Mouse (Mus musculus): ENCODE measurements at regions not wholly inside any gene's neighbourhood (a gene's known extent, or its start where the extent isn't known, plus 50 kb on each side); places are given as distances from the start of the nearest gene placed in this dataset.
A peak's percentile ranks its signal among the peaks of the same experiment; 100 is the strongest.

- Histone ChIP-seq H3K4me3 (no peak overlapping the region), H3K27ac (replicated peaks) (no peak overlapping the region), H3K27me3 (ENCODE audit: low read depth, poor library complexity, severe bottlenecking) (peaks cover 79% of the 10 kb centered on the region), H3K4me1 (peaks cover 23% of the 10 kb centered on the region), H3K36me3 (no peaks in the 10 kb centered on the region), H3K9me3 (replicated peaks) (no peaks in the 10 kb centered on the region)
- WGBS, result 82% methylated on average over 9 of the region's 9 CpGs
- DNase-seq (ENCODE audit: low spot score), result no peak
Observed at GRCm38 (mm10) chr4:148723208-148723607, 80.1 kb downstream of the Gm572 start.

- WGBS, result 2% methylated on average over 39 of the region's 39 CpGs
- Histone ChIP-seq H3K9me3 (replicated peaks) (no peaks in the 10 kb centered on the region), H3K27me3 (ENCODE audit: low read depth, poor library complexity, severe bottlenecking) (peaks cover 82% of the 10 kb centered on the region), H3K4me3 (peak overlapping the region; percentile 53), H3K27ac (replicated peaks) (peak overlapping the region; percentile 69), H3K36me3 (no peaks in the 10 kb centered on the region), H3K4me1 (peaks cover 23% of the 10 kb centered on the region)
- peak; percentile 40 for DNase-seq (ENCODE audit: low spot score)
Observed at GRCm38 (mm10) chr4:148723934-148724719, 80.1 kb upstream of the Casz1 start.

GRCm38 (mm10) chr4:148728800-148729199 is 75.4 kb upstream of the Casz1 start:
- Histone ChIP-seq H3K27me3 (ENCODE audit: low read depth, poor library complexity, severe bottlenecking) (peaks cover 47% of the 10 kb centered on the region), H3K4me1 (peaks cover 12% of the 10 kb centered on the region), H3K9me3 (replicated peaks) (no peaks in the 10 kb centered on the region), H3K36me3 (no peaks in the 10 kb centered on the region), H3K27ac (replicated peaks) (no peak overlapping the region), H3K4me3 (no peak overlapping the region)
- no peak for DNase-seq (ENCODE audit: low spot score)
- 92% methylated on average over 5 of the region's 5 CpGs for WGBS

GRCm38 (mm10) chr4:148731586-148731985 is 72.6 kb upstream of the Casz1 start:
- no peak for DNase-seq (ENCODE audit: low spot score)
- Histone ChIP-seq H3K4me1 (peaks cover 20% of the 10 kb centered on the region), H3K4me3 (no peak overlapping the region), H3K9me3 (replicated peaks) (no peaks in the 10 kb centered on the region), H3K27me3 (ENCODE audit: low read depth, poor library complexity, severe bottlenecking) (peaks cover 46% of the 10 kb centered on the region), H3K27ac (replicated peaks) (no peak overlapping the region), H3K36me3 (no peaks in the 10 kb centered on the region)
- 68% methylated on average over 3 of the region's 3 CpGs for WGBS

GRCm38 (mm10) chr4:148734061-148734460 is 70.2 kb upstream of the Casz1 start:
- 85% methylated on average over 9 of the region's 9 CpGs for WGBS
- Histone ChIP-seq H3K4me3 (no peak overlapping the region), H3K9me3 (replicated peaks) (no peaks in the 10 kb centered on the region), H3K36me3 (no peaks in the 10 kb centered on the region), H3K27me3 (ENCODE audit: low read depth, poor library complexity, severe bottlenecking) (peaks cover 60% of the 10 kb centered on the region), H3K4me1 (peaks cover 33% of the 10 kb centered on the region), H3K27ac (replicated peaks) (no peak overlapping the region)
- DNase-seq (ENCODE audit: low spot score), result no peak

- Histone ChIP-seq H3K27ac (replicated peaks) (no peak overlapping the region), H3K27me3 (ENCODE audit: low read depth, poor library complexity, severe bottlenecking) (peaks cover 65% of the 10 kb centered on the region), H3K4me1 (peaks cover 37% of the 10 kb centered on the region), H3K36me3 (no peaks in the 10 kb centered on the region), H3K9me3 (replicated peaks) (no peaks in the 10 kb centered on the region), H3K4me3 (no peak overlapping the region)
- WGBS, result 80% methylated on average over 12 of the region's 12 CpGs
- DNase-seq (ENCODE audit: low spot score), result no peak
Observed at GRCm38 (mm10) chr4:148734547-148734946, 69.7 kb upstream of the Casz1 start.

- H3K27ac ChIP-seq (replicated peaks), result no peak overlapping the region
- H3K27me3 ChIP-seq (ENCODE audit: low read depth, poor library complexity, severe bottlenecking), result peaks cover 96% of the 10 kb centered on the region
Observed at GRCm38 (mm10) chr4:148738601-148739530, 65.4 kb upstream of the Casz1 start.

GRCm38 (mm10) chr4:148742549-148743413 is 61.4 kb upstream of the Casz1 start:
- Histone ChIP-seq H3K27ac (replicated peaks) (peak overlapping the region; percentile 82), H3K36me3 (no peaks in the 10 kb centered on the region), H3K4me3 (peak overlapping the region; percentile 66), H3K4me1 (peaks cover 63% of the 10 kb centered on the region), H3K9me3 (replicated peaks) (no peaks in the 10 kb centered on the region), H3K27me3 (ENCODE audit: low read depth, poor library complexity, severe bottlenecking) (peaks cover 94% of the 10 kb centered on the region)
- 4% methylated on average over 65 of the region's 65 CpGs for WGBS
- peak; percentile 83 for DNase-seq (ENCODE audit: low spot score)

More at GRCm38 (mm10) chr4:148738601-148739530, 65.4 kb upstream of the Casz1 start:
- DNase-seq (ENCODE audit: low spot score), result no peak
- Histone ChIP-seq H3K9me3 (replicated peaks) (no peaks in the 10 kb centered on the region), H3K36me3 (no peaks in the 10 kb centered on the region), H3K4me3 (no peak overlapping the region), H3K4me1 (peaks cover 59% of the 10 kb centered on the region)
- WGBS, result 26% methylated on average over 13 of the region's 13 CpGs

- Histone ChIP-seq H3K27ac (replicated peaks) (0 out of 2 replicates have a peak overlapping the region, but pooled peaks have one; percentile 82), H3K27me3 (ENCODE audit: low read depth, poor library complexity, severe bottlenecking) (peaks cover 94% of the 10 kb centered on the region), H3K36me3 (no peaks in the 10 kb centered on the region), H3K4me3 (peak overlapping the region; percentile 66), H3K4me1 (peaks cover 63% of the 10 kb centered on the region), H3K9me3 (replicated peaks) (no peaks in the 10 kb centered on the region)
- WGBS, result 9% methylated on average over 11 of the region's 11 CpGs
- DNase-seq (ENCODE audit: low spot score), result no peak
Observed at GRCm38 (mm10) chr4:148743414-148743844, 60.8 kb upstream of the Casz1 start.

GRCm38 (mm10) chr4:148744053-148744452 is 60.2 kb upstream of the Casz1 start:
- no peak for DNase-seq (ENCODE audit: low spot score)
- no peaks in the 10 kb centered on the region for H3K36me3 ChIP-seq
- peaks cover 94% of the 10 kb centered on the region for H3K27me3 ChIP-seq (ENCODE audit: low read depth, poor library complexity, severe bottlenecking)
- no peaks in the 10 kb centered on the region for H3K9me3 ChIP-seq (replicated peaks)
- no peak overlapping the region for H3K27ac ChIP-seq (replicated peaks)
- H3K4me1 ChIP-seq, result peaks cover 59% of the 10 kb centered on the region
- no peak overlapping the region for H3K4me3 ChIP-seq
- 45% methylated on average over 8 of the region's 8 CpGs for WGBS

- no peaks in the 10 kb centered on the region for H3K9me3 ChIP-seq (replicated peaks)
- peaks cover 54% of the 10 kb centered on the region for H3K4me1 ChIP-seq
- WGBS, result 63% methylated on average over 23 of the region's 23 CpGs
- no peaks in the 10 kb centered on the region for H3K36me3 ChIP-seq
- H3K27me3 ChIP-seq (ENCODE audit: low read depth, poor library complexity, severe bottlenecking), result peaks cover 96% of the 10 kb centered on the region
- no peak overlapping the region for H3K27ac ChIP-seq (replicated peaks)
- no peak for DNase-seq (ENCODE audit: low spot score)
- H3K4me3 ChIP-seq, result no peak overlapping the region
Observed at GRCm38 (mm10) chr4:148746460-148747314, 57.5 kb upstream of the Casz1 start.

All from midbrain, embryonic 10.5 days (tissue).